Mouse (Mus musculus): ENCODE measurements around the gene Ttc23l. TPM values are rescaled to one million over a fixed set of nuclear protein-coding genes. Genes with fewer than 3 reads are reported as not detected.
A peak's percentile ranks its signal among the peaks of the same experiment; 100 is the strongest.
"Not testable (repeated sequence)": the region's sequence is repeated elsewhere in the genome, so short reads cannot be mapped to it uniquely, and the experiment has no call there.

Ttc23l gene
- polyA plus RNA-seq, 1 experiment from 2014 or later: not detected

DNA sequence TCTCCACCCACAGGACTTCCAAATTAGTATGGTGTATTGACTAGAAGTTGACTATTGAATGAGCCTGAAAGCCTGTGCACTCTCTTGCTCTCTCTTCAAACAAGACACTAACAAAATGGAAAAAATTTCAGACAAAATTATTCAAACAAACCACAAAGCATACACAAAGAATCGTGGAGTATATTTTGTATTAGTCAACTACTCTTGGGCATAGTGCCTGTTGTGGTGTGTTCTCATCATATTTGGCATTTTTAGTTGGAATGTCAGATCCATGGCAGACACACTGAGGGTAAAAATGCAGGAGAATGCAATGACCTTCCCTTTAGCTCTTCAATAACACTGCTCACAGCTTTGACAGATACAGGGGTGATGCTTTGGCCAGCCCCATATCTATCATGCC, 32.6 kb downstream of the Ttc23l start:
- DNase-seq (ENCODE audit: low spot score): no peak

DNA sequence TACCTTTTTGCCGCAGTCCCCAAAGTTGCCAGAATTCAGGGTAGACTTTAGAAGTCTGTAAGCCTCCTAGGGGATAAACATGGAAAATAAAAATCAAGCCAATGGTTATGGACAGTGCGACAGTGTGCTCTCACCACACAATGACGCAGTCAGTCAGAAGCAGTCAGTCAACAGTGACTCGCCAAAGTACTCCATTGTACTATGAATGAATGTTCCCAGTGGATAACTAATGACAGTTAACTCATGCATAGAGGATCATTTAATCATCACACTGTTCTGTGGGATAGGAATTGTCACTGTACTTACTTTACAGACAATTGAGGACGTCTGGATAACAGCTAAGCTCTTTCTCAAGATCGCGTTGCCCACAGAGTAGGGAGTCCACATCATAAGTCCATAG, 43.3 kb downstream of the Ttc23l start:
- DNase-seq (ENCODE audit: low spot score): no peak

DNA sequence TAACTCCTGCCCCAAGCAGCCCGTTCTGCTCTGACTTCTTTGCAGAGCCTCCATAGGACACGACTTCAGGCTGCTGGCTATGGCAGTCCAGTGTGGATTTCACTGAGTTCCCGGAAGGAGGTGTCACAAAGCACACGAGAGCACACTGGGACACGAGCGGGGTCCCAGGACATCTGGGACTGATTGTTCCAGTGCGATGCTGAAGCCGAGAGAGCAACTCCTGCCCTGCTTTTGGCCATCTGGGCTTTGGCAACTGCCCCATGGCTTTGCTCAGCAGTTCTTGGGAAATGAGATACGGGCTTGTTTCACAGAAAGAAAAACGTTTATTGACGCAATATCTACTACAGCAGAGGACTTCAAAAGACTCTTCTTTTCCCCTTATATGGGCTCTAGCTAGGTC, 52.4 kb downstream of the Ttc23l start:
- no peak for DNase-seq (ENCODE audit: low spot score)

DNA sequence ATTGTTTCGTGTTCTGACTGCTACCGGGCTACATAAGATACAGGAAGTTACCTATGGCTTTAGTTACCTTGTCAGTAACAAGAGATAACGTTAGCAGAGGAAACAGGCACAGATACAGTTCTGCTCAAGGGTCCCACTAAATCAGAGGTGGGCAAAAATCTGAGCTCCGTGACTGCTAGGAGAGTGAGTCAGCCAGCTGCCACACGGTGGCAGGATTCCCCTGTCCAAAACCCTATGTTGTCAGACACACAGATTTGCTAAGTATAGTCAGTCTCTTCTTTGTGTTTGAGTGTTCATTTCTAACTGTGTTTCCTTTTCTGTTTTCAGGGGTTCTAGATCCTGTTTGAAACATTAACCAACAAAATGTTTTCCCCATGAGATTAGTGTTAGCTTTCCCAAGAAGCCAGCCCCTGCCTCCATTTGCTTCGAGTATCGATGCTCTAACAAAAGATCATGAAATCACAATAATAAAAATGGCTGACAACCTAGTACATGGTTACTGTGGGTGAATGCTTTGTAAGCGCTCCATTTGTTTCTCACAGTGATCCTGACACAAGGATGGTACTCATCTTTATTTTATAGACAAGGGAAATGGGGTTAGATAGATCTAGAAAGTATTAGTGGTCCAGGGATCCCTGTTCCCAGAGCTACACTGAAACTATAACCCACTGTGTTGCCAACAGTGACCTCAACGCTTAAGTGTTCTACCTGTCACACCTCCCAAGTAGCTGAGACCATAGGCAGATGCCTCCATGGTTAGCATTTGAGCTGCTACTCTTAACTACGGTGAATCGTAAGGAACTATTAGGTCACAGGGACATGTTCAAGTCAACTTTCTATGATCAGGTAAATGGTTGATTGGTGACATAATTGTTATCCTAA, 57.4 kb downstream of the Ttc23l start:
- DNase-seq (ENCODE audit: low spot score): peak; percentile 33

DNA sequence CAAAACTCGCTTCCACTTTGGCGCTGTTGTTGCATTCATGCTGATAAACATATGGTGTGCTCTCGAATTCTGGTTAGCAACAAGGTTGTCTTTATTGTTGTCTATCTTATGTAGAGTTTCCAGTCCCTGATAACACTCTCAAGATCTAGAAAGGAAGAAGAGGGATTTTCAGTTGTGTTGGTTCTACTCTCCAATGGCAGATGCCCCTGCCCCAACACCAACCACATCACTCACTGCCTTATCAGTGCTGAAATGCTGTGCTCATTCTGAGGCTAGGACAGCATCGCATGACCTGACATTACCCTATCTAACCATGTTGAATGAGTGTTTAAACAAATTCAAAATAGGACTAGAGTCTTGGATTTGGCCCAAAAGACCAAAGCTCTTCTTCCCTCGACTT, 58.4 kb downstream of the Ttc23l start:
- DNase-seq (ENCODE audit: low spot score): no peak

DNA sequence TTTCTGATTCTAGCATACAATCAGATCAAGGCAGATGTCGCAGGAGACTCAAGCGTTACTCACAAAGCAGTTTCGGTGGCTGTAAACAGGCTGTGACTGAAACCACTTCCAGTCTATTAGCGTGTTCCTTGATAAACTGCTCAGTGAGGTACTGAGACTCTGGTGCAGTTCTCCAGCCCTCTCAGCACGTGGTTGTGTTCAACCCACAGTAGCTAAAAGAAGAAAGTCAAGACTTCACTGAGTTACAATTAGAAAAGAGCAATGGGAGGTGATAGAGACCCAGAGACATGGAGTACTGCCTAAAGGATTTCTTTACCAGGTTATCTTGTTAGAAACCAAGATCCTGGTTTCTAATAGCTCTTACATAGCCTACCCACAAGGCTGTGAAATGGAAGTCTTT, 58.9 kb downstream of the Ttc23l start:
- no peak for DNase-seq (ENCODE audit: low spot score)

DNA sequence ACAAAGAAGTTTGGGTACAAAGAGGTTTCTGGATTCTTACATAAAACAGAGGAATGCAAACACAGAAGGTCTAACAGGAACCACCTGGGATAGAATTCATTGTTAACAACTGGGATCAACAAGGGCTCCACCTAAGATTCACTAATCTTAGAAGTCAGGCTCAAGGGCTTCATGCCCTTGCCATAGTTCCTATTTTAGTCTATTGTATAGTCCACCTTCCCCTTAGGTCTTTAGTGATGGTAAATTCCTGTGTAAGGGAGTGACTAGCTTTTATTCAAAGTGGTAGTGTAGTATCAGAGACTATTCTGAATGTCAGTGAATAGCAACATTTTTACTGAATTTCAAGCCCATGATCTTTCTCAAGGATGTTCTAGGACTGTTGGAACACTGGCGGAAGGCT, 61.8 kb downstream of the Ttc23l start:
- not testable (repeated sequence) for DNase-seq (ENCODE audit: low spot score)

DNA sequence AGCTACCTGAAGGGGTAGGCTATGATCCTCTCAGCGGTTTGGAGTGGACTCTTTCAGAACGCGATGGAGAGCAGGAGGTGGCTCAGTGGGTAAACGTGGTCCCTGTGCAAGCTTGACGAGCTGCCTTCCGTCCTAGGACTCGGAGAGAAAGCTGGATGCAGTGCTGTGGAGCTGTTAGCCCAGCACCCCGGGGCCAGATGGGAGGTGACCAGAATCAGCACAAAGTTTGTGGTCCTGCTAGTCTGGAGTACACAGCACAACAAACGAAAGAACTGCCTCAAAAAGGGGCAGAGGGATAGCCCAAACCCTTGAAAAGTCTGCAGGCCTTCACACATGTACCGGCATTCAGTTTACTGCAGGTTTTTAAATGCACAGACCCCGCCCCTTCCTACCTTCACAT, 62.5 kb downstream of the Ttc23l start:
- no peak for DNase-seq (ENCODE audit: low spot score)

DNA sequence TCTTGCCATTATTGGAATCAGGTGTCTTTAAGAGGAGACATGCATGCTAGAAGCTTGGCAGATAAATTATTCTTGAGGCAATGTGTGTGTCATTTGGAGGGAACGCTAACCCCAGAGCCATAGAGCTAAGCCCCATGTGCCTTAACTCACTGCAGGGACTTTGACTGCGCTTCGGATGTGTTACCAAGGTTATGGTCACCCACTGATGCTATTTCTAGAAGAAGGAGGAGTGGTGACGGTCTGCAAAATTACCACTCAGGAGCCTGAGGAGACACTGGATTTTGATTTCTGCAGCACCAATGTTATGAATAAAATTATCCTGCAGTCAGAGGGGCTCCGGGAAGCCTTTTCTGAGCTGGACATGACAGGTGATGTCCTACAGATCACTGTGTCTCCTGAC, 68.4 kb downstream of the Ttc23l start:
- DNase-seq (ENCODE audit: low spot score): no peak

DNA sequence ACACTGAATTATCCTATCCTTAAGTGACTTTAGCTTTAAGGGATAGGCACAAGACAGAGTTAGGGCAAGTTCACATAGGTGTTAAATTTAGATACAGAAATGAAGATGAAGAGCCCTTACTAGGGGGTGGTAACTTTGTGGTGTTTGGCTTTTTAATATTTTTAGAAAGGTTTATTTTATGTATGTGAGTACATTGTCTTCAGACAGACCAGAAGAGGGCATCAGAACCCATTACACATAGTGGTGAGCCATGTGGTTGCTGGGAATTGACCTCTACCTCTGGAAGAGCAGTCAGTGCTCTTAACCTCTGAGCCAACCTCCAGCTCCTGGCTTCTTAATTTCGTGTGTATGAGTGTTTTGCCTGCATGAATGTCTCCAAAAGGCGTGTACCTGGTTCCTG, 71.2 kb downstream of the Ttc23l start:
- no peak for DNase-seq (ENCODE audit: low spot score)

DNA sequence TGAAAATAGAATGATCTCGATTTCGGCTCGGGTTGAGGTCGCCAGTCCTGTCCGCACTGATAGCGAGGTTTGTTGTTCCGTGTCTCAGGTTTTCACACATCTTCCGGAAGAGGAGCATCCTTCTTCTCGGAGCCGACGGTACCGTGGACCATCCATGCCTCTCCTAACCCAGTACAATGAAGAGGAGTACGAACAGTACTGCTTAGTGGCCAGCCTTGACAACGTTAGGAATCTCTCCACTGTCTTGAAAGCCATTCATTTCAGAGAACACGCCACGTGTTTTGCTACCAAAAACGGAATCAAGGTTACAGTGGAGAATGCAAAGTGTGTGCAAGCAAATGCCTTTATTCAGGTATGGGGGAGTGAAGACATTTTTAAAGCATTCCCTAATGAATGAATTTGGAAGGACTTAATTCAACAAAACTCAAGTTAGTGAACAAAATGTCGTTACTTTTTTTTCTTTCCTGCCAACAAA, 72.1 kb downstream of the Ttc23l start:
- DNase-seq (ENCODE audit: low spot score): no peak

DNA sequence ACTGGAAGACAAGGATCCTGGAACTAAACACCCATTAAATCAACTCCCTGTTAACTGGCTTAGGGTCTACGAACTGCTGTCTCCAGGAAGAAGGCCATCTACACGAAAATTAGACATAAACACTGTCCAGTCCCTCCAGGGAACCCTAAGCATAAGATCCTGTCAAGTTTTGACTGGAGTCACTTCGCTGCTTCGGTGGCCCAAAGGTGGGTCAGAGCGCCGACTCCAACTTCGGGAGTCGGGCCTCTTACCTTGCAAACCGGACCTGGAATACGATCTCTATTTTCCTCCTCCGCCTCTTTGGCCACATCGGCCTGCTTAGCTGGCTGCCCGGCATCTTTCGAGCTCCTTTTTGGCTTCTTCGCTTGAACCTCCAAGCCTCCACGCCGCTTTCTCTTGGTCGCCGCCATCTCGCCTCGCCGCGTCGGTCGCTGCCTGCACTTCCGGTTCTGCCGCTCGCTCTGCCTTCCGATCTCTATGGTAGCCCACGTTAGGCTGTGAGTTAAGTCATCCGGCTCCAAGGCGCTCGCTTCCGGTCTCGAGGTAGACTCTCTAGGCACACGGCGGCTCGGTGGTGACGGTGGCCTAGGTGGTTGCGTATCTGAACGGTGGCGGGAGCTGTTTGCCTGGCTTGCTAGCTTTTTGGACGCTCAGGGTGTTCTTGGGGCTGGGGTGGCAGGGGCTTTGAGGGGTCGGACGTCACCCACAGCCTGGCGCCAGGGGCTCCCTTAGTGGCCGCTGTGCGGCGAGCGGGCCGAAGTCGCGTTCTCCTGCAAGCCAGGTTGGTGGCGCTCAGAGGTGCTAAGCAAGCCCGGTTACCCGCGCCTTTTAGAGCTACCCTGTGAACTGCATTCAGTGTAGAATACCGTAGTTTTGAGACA, 72.7 kb downstream of the Ttc23l start, which contains the start of the genes Brix1 and Rad1:
Gene Brix1, minus strand, starts transcription at position 464 of the 881 bp plus-strand sequence.
Gene Rad1, plus strand, starts transcription at position 535 of the 881 bp plus-strand sequence.
- DNase-seq (ENCODE audit: low spot score): peak; percentile 96

DNA sequence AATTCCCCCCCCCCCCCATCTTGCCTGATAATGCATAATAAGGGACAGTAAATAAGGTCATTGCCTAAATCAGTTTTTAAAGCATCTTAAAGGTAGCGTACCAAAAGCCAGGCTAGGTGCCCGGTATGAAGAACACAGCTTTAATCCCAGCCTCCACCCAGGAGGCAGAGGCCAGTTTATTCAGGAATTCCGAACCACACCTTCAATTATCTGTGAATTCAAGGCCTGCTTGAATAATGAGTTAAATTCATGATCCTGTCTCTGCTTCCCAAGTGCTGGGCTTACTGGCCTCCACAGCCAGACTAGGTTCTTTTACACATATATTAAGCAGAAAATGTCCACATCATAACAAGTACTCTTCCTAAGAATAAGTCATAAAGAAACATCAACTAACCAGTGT, 87.5 kb downstream of the Ttc23l start:
- DNase-seq (ENCODE audit: low spot score): no peak

DNA sequence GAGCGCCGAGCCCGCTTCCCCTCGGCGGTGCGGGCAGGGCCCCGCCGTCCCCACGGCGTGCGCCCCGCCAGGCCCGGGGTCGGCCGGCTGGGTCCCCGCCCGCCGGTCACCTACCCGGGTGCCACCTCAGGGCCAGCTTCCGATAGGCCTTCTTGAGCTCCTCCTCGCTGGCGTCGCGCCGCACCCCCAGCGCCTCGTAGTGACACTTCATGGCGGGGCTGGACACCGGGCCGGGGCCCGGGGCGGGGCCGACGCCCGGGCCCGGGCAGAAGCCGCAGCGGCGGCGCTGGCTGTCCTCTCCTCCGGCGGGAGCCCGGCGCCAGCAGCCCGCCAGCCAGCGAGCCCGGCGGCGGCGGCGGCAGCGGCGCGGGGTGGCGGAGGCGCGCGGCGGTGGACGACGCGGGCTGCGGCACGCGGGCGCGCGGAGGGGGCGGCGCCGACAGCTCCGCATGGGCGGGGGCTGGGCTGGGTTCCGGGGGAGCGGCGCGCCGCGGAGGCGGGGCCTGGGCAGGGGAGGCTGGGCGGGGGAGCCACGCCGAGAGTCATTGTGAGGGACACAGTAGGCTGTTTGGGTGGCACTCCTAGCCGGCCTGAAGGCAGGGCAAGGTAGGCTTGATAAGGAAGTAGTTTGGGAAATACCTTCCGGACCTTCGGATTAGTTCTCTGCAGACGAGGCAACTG, 88.2 kb downstream of the Ttc23l start, which contains the start of gene Dnajc21:
Gene Dnajc21, minus strand, starts transcription at position 366 of the 681 bp plus-strand sequence.
- peak; percentile 83 for DNase-seq (ENCODE audit: low spot score)

DNA sequence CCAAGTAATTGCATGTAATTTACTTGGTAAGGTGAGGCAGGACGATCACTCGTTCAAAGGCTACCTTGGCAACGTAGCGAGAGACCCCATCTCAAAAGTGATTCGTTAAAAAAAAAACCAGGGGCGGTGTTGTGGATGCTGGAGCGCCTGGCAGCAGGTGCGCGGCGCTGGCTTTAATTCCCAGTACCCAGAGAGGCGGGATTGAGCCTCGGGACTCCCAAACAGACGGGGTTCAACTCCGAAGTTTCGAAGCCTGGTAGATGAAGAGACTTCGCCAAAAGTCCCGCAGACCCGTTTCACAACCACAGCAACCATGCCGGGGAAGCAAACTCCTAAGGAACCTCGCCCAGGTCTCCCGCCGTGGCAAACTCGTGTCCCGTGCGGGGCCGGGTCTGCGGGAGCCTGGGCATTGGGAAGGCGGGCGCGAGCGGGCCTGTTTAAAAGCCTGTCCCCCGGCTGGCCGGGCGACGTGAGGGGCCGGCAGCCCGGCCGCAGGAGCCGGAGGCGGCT, 88.8 kb downstream of the Ttc23l start:
- peak; percentile 33 for DNase-seq (ENCODE audit: low spot score)

DNA sequence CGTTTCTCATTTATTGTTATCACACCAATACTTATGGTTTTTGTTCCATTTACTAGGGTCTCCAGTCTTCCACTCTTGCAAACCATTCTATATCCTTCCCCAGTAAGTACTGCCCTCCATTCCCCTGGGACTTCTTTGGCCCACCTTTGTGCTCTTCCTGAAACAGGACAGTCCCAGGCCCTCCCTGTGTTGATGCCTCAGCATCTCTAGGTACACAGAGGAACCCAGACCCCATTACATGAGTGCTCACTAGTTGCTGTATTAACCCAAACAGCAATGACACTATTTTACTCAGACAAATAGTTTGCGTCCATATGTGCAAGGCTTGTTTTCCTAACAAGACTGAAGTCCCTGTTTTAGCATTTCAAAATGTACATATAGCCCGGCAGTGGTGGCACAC, 89.7 kb downstream of the Ttc23l start:
- no peak for DNase-seq (ENCODE audit: low spot score)

DNA sequence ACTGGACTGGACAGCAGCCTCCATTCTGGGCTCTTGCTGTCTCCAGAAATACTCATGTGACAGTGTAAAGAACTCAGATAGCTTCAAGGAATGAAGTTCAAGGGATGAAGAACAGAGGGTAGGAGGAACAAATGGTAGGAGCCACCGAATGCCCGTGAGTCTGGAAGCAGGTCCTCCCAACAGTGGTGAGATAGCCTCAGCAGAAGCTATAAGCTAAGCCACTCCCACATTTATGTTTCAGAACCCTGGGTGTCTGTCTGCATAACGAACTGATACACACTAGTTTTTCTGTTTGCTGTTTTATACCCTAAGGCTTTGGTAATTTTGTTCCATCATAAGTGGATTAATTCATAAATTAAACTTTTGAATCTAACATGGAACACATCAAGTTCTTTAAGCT, 93.8 kb downstream of the Ttc23l start:
- no peak for DNase-seq (ENCODE audit: low spot score)

DNA sequence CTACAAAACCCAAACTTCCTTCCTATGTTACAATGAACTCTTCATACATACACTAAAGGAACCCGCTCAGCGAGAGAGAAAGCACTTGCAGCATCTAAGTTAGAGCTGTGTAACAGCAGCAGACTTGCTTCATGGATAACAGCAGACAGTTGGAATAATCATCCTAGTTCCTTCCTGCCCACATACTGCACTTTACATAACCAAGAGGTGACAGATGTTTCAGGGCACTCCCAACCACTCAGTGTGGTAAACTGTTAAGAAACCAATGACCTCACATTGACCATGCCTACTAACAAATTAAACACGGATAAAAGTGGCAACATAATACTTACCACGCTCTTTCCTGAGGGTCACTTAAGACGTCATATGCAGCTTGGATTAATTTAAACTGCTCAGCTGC, 94.9 kb downstream of the Ttc23l start:
- DNase-seq (ENCODE audit: low spot score): no peak

DNA sequence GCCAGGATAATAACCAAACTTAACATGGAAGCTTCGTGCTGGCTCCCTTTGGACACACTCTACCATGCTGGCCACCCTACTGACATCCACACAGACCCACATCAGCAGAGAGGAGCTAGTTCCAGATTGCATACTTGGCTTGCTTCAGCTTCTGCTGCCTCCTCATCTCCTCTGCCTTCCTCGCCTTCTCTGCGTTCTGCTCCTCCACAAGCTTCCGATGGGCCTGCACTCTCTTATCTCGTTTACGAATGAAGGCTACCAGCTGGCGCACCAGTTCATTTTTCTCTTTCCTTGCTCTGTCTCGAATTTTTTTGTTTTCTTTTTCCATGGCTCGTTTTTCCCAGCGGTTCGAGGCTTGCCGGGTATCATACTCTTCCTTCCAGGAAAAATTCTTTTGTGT, 97.5 kb downstream of the Ttc23l start:
- no peak for DNase-seq (ENCODE audit: low spot score)

Data from thymus, postnatal 0 days (tissue).